Mouse (Mus musculus) heart, postnatal 0 days (tissue): ENCODE results near the gene Prkcz. TPM values are rescaled to one million over a fixed set of nuclear protein-coding genes. Genes with fewer than 3 reads are reported as not detected.

Experiments used
- ATAC-seq: fragments of 200-750 bp; cut with Nextera tagmentation; 2 replicates; pipeline ENCODE4 v1.8.0; 2017; ENCODE audit warnings: low read depth, moderate number of reproducible peaks, moderate library complexity; ENCODE audit not compliant: insufficient read depth
- DNase-seq: peaks from one replicate; pipeline ENCODE4 v3.0.0-alpha.2; 2016; ENCODE audit warnings: low spot score
- H3K27ac ChIP-seq: fragments of 300-500 bp; sonication (generic); 2 replicates; pipeline ENCODE4 v1.5.1; 2014; ENCODE audit warnings: low read depth, mild to moderate bottlenecking
- H3K27me3 ChIP-seq: fragments of 300-500 bp; sonication (generic); 2 replicates; pipeline ENCODE4 v1.6.1; 2014; ENCODE audit warnings: low read length, mixed read lengths; ENCODE audit not compliant: control insufficient read depth, insufficient read depth
- H3K36me3 ChIP-seq: fragments of 300-500 bp; sonication (generic); replicated peaks from 2 replicates; pipeline ENCODE4 v1.6.1; 2014; ENCODE audit warnings: low read length, mixed read lengths; ENCODE audit not compliant: control insufficient read depth, insufficient read depth
- H3K4me1 ChIP-seq: fragments of 300-500 bp; sonication (generic); 2 replicates; pipeline ENCODE4 v1.6.1; 2014; ENCODE audit warnings: antibody characterized with exemption; ENCODE audit not compliant: control insufficient read depth, insufficient read depth
- H3K4me2 ChIP-seq: fragments of 300-500 bp; sonication (generic); 2 replicates; pipeline ENCODE4 v1.6.1; 2014; ENCODE audit warnings: low read depth, mild to moderate bottlenecking, low read length, moderate library complexity
- H3K4me3 ChIP-seq: fragments of 300-500 bp; sonication (generic); 2 replicates; pipeline ENCODE4 v1.5.1; 2014; ENCODE audit warnings: low read depth, low read length
- H3K9ac ChIP-seq: fragments of 300-500 bp; sonication (generic); replicated peaks from 2 replicates; pipeline ENCODE4 v1.6.1; 2014; ENCODE audit warnings: low read depth, low read length, mixed read lengths
- H3K9me3 ChIP-seq: fragments of 300-500 bp; sonication (generic); replicated peaks from 2 replicates; pipeline ENCODE4 v1.6.1; 2016; ENCODE audit warnings: low read length; ENCODE audit not compliant: control insufficient read depth
- CTCF ChIP-seq: IDR thresholded peaks from 2 replicates; pipeline ENCODE4 v1.5.1; 2016; ENCODE audit warnings: antibody characterized with exemption, control low read depth, low read depth
- EP300 ChIP-seq: IDR thresholded peaks from 2 replicates; pipeline ENCODE4 v1.6.1; 2016; ENCODE audit warnings: antibody characterized with exemption, low read depth
- WGBS: fragments of 180-500 bp; shearing (Covaris S2); extraction: QIAGEN DNeasy Blood & Tissue Kit; methylation state at CpG from one replicate; pipeline ENCODE4 v1.1.7; 2014; 5-methylcytosine and 5-hydroxymethylcytosine counted together
- polyA plus RNA-seq: library from polyadenylated mRNA; unstranded; fragments of >200 nt; fragmentation: Nextera tagmentation; extraction: Ambion mirVana; gene quantifications from 2 replicates; pipeline ENCODE4 v1.2.1, GENCODE M21; 2015
- total RNA-seq: library from RNA; depleted of rRNA; stranded (reverse); fragments of >200 nt; gene quantifications from 2 replicates; pipeline ENCODE4 v1.2.3, GENCODE M21; 2014; ENCODE audit warnings: low replicate concordance

Gene Prkcz
- total and polyA plus RNA-seq, 2 experiments from 2014 or later, result 2.7 to 4.8 TPM

GRCm38 (mm10) chr4:155283585-155283984 is 77.6 kb downstream of the Prkcz start:
- Histone ChIP-seq H3K9ac (no peak overlapping the region), H3K27ac (peak overlapping the region; percentile 72), H3K4me2 (peak overlapping the region; percentile 42), H3K36me3 (no peaks in the 10 kb centered on the region), H3K4me1 (peaks cover 8% of the 10 kb centered on the region), H3K27me3 (no peaks in the 10 kb centered on the region; the same call in 1 of the 2 replicates), H3K9me3 (no peaks in the 10 kb centered on the region), H3K4me3 (no peak overlapping the region)
- peak; percentile 6 for DNase-seq
- 59% methylated on average over 9 of the region's 9 CpGs for WGBS
- ATAC-seq, result peak; percentile 26; the same call in 1 of the 2 replicates
- TF ChIP-seq EP300, result no peak
- TF ChIP-seq CTCF, result no peak

GRCm38 (mm10) chr4:155283001-155283503 is 78.1 kb downstream of the Prkcz start:
- H3K36me3 ChIP-seq, result no peaks in the 10 kb centered on the region
- WGBS, result 22% methylated on average over 10 of the region's 11 CpGs
- no peak overlapping the region for H3K4me3 ChIP-seq
- ATAC-seq, result peak; percentile 54; the same call in 1 of the 2 replicates
- no peaks in the 10 kb centered on the region for H3K9me3 ChIP-seq
- no peak overlapping the region for H3K9ac ChIP-seq
- no peaks in the 10 kb centered on the region; the same call in 1 of the 2 replicates for H3K27me3 ChIP-seq
- peak overlapping the region; percentile 72 for H3K27ac ChIP-seq
- DNase-seq, result peak; percentile 57
- TF ChIP-seq EP300 (no peak), CTCF (no peak)
- H3K4me1 ChIP-seq, result peaks cover 8% of the 10 kb centered on the region
- peak overlapping the region; percentile 42 for H3K4me2 ChIP-seq

GRCm38 (mm10) chr4:155282231-155282630 is 78.9 kb downstream of the Prkcz start:
- ATAC-seq (no peak), DNase-seq (no peak)
- Histone ChIP-seq H3K4me3 (no peak overlapping the region), H3K4me2 (no peak overlapping the region), H3K36me3 (no peaks in the 10 kb centered on the region), H3K4me1 (peaks cover 8% of the 10 kb centered on the region), H3K27me3 (no peaks in the 10 kb centered on the region; the same call in 1 of the 2 replicates), H3K9ac (no peak overlapping the region), H3K27ac (no peak overlapping the region), H3K9me3 (no peaks in the 10 kb centered on the region)
- TF ChIP-seq CTCF, result no peak
- TF ChIP-seq EP300, result no peak
- 42% methylated on average over 6 of the region's 6 CpGs for WGBS

GRCm38 (mm10) chr4:155281652-155282051 is 79.5 kb downstream of the Prkcz start:
- WGBS, result 78% methylated on average over 8 of the region's 8 CpGs
- Histone ChIP-seq H3K27ac (no peak overlapping the region), H3K4me1 (peaks cover 8% of the 10 kb centered on the region), H3K4me3 (no peak overlapping the region), H3K27me3 (no peaks in the 10 kb centered on the region; the same call in 1 of the 2 replicates), H3K36me3 (no peaks in the 10 kb centered on the region), H3K9ac (no peak overlapping the region), H3K9me3 (no peaks in the 10 kb centered on the region), H3K4me2 (no peak overlapping the region)
- DNase-seq (no peak), ATAC-seq (no peak)
- TF ChIP-seq EP300 (no peak), CTCF (no peak)

GRCm38 (mm10) chr4:155281227-155281626 is 79.9 kb downstream of the Prkcz start:
- ATAC-seq (no peak; the same call in 1 of the 2 replicates), DNase-seq (no peak)
- Histone ChIP-seq H3K36me3 (no peaks in the 10 kb centered on the region), H3K9ac (no peak overlapping the region), H3K9me3 (no peaks in the 10 kb centered on the region), H3K27ac (no peak overlapping the region), H3K4me3 (no peak overlapping the region), H3K27me3 (no peaks in the 10 kb centered on the region; the same call in 1 of the 2 replicates), H3K4me2 (no peak overlapping the region), H3K4me1 (peaks cover 8% of the 10 kb centered on the region)
- 42% methylated on average over 2 of the region's 2 CpGs for WGBS
- TF ChIP-seq CTCF (no peak), EP300 (no peak)

GRCm38 (mm10) chr4:155280768-155281121 is 80.4 kb downstream of the Prkcz start:
- ATAC-seq (no peak), DNase-seq (no peak)
- Histone ChIP-seq H3K9me3 (no peaks in the 10 kb centered on the region), H3K36me3 (no peaks in the 10 kb centered on the region), H3K4me1 (peaks cover 8% of the 10 kb centered on the region), H3K27me3 (no peaks in the 10 kb centered on the region; the same call in 1 of the 2 replicates), H3K4me2 (no peak overlapping the region), H3K27ac (no peak overlapping the region), H3K9ac (no peak overlapping the region), H3K4me3 (no peak overlapping the region)
- 94% methylated on average over 1 of the region's 1 CpGs for WGBS
- TF ChIP-seq EP300 (no peak), CTCF (no peak)
